Mouse (Mus musculus) neural tube, embryonic 15.5 days (tissue): ENCODE results near the gene Ylpm1. TPM values are rescaled to one million over a fixed set of nuclear protein-coding genes. Genes with fewer than 3 reads are reported as not detected.

ENCODE experiments used
- ATAC-seq: fragments of 200-750 bp; cut with Nextera tagmentation; 2 replicates; pipeline ENCODE4 v1.8.0; 2017; ENCODE audit warnings: mild to moderate bottlenecking, moderate TSS enrichment, moderate library complexity; ENCODE audit not compliant: low FRiP score
- H3K27ac ChIP-seq: fragments of 300-500 bp; sonication (generic); replicated peaks from 2 replicates; pipeline ENCODE4 v1.5.1; 2015; ENCODE audit warnings: mild to moderate bottlenecking, inconsistent platforms
- H3K27me3 ChIP-seq: fragments of 300-500 bp; sonication (generic); replicated peaks from 2 replicates; pipeline ENCODE4 v1.6.1; 2015; ENCODE audit warnings: inconsistent platforms
- H3K36me3 ChIP-seq: fragments of 300-500 bp; sonication (generic); 2 replicates; pipeline ENCODE4 v1.6.1; 2015; ENCODE audit warnings: inconsistent platforms
- H3K4me1 ChIP-seq: fragments of 300-500 bp; sonication (generic); 2 replicates; pipeline ENCODE4 v1.6.1; 2015; ENCODE audit warnings: inconsistent platforms
- H3K4me2 ChIP-seq: fragments of 300-500 bp; sonication (generic); 2 replicates; pipeline ENCODE4 v1.6.1; 2015; ENCODE audit warnings: inconsistent platforms, mild to moderate bottlenecking, moderate library complexity
- H3K4me3 ChIP-seq: fragments of 300-500 bp; sonication (generic); replicated peaks from 2 replicates; pipeline ENCODE4 v1.5.1; 2015; ENCODE audit warnings: mild to moderate bottlenecking, inconsistent platforms
- H3K9ac ChIP-seq: fragments of 300-500 bp; sonication (generic); replicated peaks from 2 replicates; pipeline ENCODE4 v1.6.1; 2015; ENCODE audit warnings: mild to moderate bottlenecking, inconsistent platforms
- H3K9me3 ChIP-seq: fragments of 300-500 bp; sonication (generic); replicated peaks from 2 replicates; pipeline ENCODE4 v1.6.1; 2016; ENCODE audit warnings: inconsistent platforms
- WGBS: fragments of 180-500 bp; shearing (Covaris S2); methylation state at CpG from one replicate; pipeline ENCODE4 v1.1.7; 2015; ENCODE audit warnings: mixed read lengths; 5-methylcytosine and 5-hydroxymethylcytosine counted together
- polyA plus RNA-seq: library from polyadenylated mRNA; unstranded; fragments of >200 nt; fragmentation: Nextera tagmentation; extraction: Ambion mirVana; gene quantifications from 2 replicates; pipeline ENCODE4 v1.2.1, GENCODE M21; 2015

Gene Ylpm1
- polyA plus RNA-seq, 1 experiment from 2014 or later: 31.5 TPM

DNA sequence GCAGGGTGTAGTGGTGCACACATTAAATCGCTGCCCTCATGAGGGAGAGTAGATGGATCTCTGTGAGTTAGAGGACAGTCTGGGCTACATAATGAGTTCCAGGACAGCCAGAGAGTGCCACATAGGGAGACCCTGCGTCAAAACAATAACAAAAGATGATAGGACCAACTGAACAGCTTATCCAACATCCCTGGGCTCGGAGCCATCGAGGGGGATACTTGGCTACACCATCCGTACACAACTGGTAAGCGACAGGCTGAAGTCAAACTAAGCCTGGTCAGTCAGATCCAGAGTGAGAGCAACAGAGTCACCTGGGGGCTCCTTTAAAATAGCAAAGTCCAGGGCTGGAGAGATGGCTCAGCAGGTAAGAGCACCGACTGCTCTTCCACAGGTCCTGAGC, 99.7 kb downstream of the Ylpm1 start:
- Histone ChIP-seq H3K27ac (no peak overlapping the region), H3K9me3 (no peaks in the 10 kb centered on the region), H3K27me3 (no peaks in the 10 kb centered on the region), H3K9ac (no peak overlapping the region), H3K4me2 (no peak overlapping the region), H3K4me3 (no peak overlapping the region), H3K4me1 (peaks cover 13% of the 10 kb centered on the region), H3K36me3 (no peaks in the 10 kb centered on the region)
- ATAC-seq: no peak
- 89% methylated on average over 7 of the region's 7 CpGs for WGBS

DNA sequence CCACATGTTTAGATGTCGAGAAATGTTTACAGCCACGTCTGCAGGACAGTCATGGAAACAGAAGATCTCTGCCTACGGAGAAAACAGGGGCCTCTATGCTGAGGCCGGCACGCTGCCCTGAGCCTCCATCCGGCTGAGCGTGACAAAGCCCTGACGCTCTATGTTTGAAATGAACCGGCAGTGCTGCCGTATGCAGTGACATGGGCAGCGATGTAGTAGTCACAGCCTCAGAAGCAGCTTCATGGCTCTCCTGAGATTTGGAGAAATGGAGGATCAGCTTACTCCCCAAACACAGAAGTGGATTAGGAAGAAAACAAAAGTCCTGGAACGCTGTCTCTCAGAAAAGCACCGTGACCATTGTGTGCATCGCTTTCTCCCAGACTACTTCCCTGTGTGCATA, 104.9 kb downstream of the Ylpm1 start:
- H3K9ac ChIP-seq: no peak overlapping the region
- H3K4me1 ChIP-seq: peaks cover 6% of the 10 kb centered on the region; the same call in 1 of the 2 replicates
- H3K9me3 ChIP-seq: no peaks in the 10 kb centered on the region
- H3K36me3 ChIP-seq: no peaks in the 10 kb centered on the region
- no peaks in the 10 kb centered on the region for H3K27me3 ChIP-seq
- H3K4me3 ChIP-seq: no peak overlapping the region
- H3K27ac ChIP-seq: 0 out of 2 replicates have a peak overlapping the region, but pooled peaks have one; percentile 14
- ATAC-seq: no peak; the same call in 1 of the 2 replicates
- WGBS: 39% methylated on average over 14 of the region's 14 CpGs
- H3K4me2 ChIP-seq: peak overlapping the region; percentile 6; the same call in 1 of the 2 replicates

DNA sequence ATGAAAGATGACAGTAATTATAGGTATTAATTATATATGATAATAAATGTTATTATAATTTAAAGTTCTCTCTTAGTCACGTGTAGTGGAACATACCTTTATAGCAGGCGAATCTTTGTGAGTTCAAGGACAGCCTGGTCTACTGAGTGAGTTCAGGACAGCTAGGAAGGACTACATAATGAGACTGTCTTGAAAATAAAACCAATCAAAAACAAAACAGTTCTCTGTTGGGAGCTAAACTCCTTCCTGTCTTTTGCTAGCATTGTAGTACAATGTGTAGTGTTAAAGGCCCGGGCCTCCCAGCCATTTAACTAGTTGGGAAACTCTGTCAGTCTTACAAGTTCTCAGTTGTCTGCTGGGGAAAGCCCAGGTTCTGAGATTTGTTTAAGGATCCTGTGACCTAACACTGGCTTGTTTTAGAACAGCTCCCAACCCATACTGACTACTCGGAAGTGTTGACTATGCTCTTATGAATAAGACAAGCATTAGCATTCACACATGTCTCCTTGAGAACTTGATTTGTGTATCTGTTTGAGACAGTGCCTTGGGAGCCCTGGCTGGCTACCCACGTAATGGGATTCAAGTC, 105.5 kb downstream of the Ylpm1 start:
- H3K4me3 ChIP-seq: no peak overlapping the region
- no peak overlapping the region for H3K27ac ChIP-seq
- ATAC-seq: no peak
- no peak overlapping the region for H3K9ac ChIP-seq
- H3K27me3 ChIP-seq: no peaks in the 10 kb centered on the region
- H3K9me3 ChIP-seq: no peaks in the 10 kb centered on the region
- peaks cover 9% of the 10 kb centered on the region; the same call in 1 of the 2 replicates for H3K4me1 ChIP-seq
- WGBS: 75% methylated on average over 5 of the region's 5 CpGs
- no peak overlapping the region for H3K4me2 ChIP-seq
- H3K36me3 ChIP-seq: no peaks in the 10 kb centered on the region

DNA sequence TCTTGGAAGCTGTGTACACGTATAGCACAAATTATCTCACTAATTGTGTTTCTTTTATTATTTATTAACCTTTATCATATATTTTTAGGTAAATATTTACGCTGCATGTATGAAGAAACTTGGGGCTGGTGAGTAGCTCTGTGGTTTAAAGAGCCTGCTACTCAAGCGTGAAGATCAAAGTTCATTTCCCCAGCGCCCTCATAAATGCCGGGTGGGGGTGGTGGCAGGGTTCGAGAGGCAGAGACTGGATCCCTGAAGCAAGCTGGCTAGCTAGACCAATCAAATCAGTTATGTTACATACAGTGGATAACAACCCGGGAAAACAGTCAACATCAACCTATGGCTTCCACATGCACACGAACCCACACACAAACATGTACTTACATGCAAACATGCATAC, 107.0 kb downstream of the Ylpm1 start:
- Histone ChIP-seq H3K9ac (no peak overlapping the region), H3K4me2 (no peak overlapping the region), H3K4me3 (no peak overlapping the region), H3K36me3 (no peaks in the 10 kb centered on the region), H3K4me1 (peaks cover 9% of the 10 kb centered on the region; the same call in 1 of the 2 replicates), H3K27ac (no peak overlapping the region), H3K9me3 (no peaks in the 10 kb centered on the region), H3K27me3 (no peaks in the 10 kb centered on the region)
- 79% methylated on average over 8 of the region's 8 CpGs for WGBS
- no peak for ATAC-seq

DNA sequence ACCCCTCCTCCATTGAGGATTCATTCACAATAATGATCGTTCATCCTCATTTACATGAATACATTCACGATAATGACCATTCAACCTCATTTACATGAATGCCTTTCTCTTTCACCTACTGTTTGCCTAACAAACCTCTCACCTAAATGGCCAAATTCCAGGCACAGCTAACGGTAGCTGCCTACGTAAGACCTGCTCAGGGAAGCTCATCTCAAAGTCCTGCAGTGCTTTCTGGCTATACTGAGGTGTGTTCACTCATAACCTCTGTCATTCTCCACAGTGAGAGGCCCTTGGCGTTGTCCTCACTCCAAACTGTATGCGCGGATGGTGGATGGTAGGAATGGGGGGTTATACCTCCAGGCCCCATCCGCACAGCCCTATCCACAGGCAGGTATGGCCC, 108.7 kb downstream of the Ylpm1 start:
- H3K9me3 ChIP-seq: no peaks in the 10 kb centered on the region
- no peak overlapping the region for H3K4me3 ChIP-seq
- H3K27ac ChIP-seq: no peak overlapping the region
- WGBS: 76% methylated on average over 8 of the region's 8 CpGs
- no peaks in the 10 kb centered on the region for H3K36me3 ChIP-seq
- H3K4me1 ChIP-seq: peaks cover 15% of the 10 kb centered on the region
- H3K27me3 ChIP-seq: no peaks in the 10 kb centered on the region
- H3K9ac ChIP-seq: no peak overlapping the region
- H3K4me2 ChIP-seq: no peak overlapping the region
- ATAC-seq: no peak

DNA sequence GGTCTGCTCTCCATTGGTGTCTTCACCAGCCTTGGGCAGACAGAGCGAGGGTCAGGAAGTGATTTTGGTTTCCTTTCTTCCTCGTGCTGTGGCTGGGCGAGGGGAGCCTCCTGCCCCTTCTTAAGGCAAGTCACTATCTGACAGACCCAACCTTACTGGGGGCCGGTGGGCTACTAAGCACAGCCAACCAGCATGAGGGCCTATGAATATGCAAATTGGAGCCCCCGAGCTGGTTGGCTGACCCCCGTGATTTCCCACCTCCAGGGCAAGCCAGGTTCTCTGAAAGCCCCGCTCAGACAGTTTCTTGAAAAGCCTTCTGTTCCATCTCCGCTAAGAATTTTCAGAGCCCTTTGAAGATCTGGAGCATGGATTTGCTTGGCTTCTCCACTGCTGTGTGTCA, 110.2 kb downstream of the Ylpm1 start:
- no peak overlapping the region for H3K27ac ChIP-seq
- H3K4me1 ChIP-seq: peaks cover 14% of the 10 kb centered on the region
- peak overlapping the region; percentile 33 for H3K4me2 ChIP-seq
- WGBS: 6% methylated on average over 8 of the region's 8 CpGs
- no peaks in the 10 kb centered on the region for H3K27me3 ChIP-seq
- ATAC-seq: no peak
- no peak overlapping the region for H3K4me3 ChIP-seq
- no peaks in the 10 kb centered on the region for H3K36me3 ChIP-seq
- H3K9ac ChIP-seq: no peak overlapping the region
- no peaks in the 10 kb centered on the region for H3K9me3 ChIP-seq

DNA sequence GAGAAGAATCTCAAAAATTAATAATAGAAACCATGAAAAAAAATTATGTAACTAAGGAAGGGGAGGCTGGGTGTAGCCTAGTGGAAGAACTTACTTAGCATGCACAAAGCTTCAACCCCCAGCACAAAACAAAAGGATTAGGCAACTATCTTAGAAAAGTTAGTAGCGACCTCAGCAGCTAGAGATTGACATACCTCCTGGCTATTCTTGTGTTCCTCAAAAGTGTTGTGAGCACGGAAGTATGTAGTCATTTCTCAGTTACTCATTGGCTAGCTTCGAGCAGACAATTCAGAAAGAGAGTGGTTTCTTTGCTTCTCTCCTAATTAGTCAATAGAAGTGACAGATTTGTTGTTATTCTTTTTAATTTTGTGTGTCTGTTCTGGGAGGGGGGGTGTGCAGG, 112.5 kb downstream of the Ylpm1 start:
- Histone ChIP-seq H3K9me3 (no peaks in the 10 kb centered on the region), H3K27ac (no peak overlapping the region), H3K4me2 (no peak overlapping the region), H3K4me1 (peaks cover 38% of the 10 kb centered on the region), H3K9ac (no peak overlapping the region), H3K36me3 (no peaks in the 10 kb centered on the region), H3K4me3 (no peak overlapping the region), H3K27me3 (no peaks in the 10 kb centered on the region)
- ATAC-seq: no peak
- WGBS: 81% methylated on average over 3 of the region's 3 CpGs

DNA sequence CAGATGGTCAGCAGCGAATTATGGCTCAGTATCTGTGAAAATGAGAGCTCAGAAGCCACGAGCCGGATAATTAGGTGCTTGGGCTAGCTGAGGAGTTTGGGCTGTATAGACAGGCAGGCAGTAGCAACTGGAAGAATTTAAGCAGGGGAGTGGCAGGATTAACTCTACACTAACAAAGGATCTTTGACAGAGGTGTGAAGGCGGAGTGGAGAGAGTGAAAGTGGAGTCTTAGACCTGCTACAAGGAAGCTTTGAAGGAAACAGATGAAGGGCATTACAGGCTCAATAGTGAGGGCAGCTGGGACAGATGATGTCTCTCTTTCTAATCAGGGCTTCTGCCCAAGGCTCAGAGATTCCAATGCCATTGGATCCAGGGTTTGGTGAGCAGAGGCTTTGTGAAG, 113.3 kb downstream of the Ylpm1 start:
- Histone ChIP-seq H3K4me3 (no peak overlapping the region), H3K27me3 (no peaks in the 10 kb centered on the region), H3K4me2 (peak overlapping the region; percentile 85; the same call in 1 of the 2 replicates), H3K9ac (no peak overlapping the region), H3K36me3 (no peaks in the 10 kb centered on the region), H3K4me1 (peaks cover 39% of the 10 kb centered on the region), H3K9me3 (no peaks in the 10 kb centered on the region), H3K27ac (no peak overlapping the region)
- ATAC-seq: no peak
- WGBS: 67% methylated on average over 4 of the region's 4 CpGs

DNA sequence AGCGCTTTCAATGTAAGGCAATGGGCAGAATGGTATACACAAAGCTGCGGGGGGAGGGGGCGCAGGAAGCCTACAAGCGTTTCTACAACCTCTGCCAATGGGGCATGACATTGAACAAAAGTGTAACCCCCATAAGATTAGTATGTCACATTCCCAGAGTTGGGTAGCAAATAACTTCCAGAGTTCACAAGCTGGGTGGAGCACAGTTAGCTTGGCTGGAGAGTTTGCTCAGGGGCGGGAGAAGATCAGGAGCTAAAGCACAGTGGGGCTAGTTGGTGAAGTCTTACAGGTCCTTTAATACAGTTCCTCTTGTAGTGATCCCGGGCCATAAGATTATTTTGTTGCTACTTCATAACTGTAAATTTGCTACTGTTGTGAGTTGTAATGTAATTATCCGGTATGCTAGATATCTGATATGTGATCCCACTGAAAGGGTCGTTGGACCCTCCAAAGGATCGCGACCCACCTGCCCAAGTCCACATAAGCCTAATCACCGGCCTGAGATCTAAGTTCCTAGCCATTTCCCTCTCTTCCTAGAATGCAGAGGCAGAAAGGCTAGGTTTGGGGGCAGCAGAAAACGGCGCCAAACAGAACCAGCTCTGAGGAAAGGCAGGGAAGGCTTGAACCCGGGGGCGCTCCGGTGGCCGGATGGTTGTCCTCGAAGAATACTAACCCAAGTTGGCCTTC, 114.0 kb downstream of the Ylpm1 start:
- H3K9me3 ChIP-seq: no peaks in the 10 kb centered on the region
- H3K27me3 ChIP-seq: no peaks in the 10 kb centered on the region
- 14% methylated on average over 18 of the region's 18 CpGs for WGBS
- no peaks in the 10 kb centered on the region; the same call in 1 of the 2 replicates for H3K36me3 ChIP-seq
- H3K4me3 ChIP-seq: peak overlapping the region; percentile 99
- H3K9ac ChIP-seq: peak overlapping the region; percentile 97
- H3K27ac ChIP-seq: peak overlapping the region; percentile 91
- peak overlapping the region; percentile 85 for H3K4me2 ChIP-seq
- peaks cover 39% of the 10 kb centered on the region for H3K4me1 ChIP-seq
- peak; percentile 74 for ATAC-seq

DNA sequence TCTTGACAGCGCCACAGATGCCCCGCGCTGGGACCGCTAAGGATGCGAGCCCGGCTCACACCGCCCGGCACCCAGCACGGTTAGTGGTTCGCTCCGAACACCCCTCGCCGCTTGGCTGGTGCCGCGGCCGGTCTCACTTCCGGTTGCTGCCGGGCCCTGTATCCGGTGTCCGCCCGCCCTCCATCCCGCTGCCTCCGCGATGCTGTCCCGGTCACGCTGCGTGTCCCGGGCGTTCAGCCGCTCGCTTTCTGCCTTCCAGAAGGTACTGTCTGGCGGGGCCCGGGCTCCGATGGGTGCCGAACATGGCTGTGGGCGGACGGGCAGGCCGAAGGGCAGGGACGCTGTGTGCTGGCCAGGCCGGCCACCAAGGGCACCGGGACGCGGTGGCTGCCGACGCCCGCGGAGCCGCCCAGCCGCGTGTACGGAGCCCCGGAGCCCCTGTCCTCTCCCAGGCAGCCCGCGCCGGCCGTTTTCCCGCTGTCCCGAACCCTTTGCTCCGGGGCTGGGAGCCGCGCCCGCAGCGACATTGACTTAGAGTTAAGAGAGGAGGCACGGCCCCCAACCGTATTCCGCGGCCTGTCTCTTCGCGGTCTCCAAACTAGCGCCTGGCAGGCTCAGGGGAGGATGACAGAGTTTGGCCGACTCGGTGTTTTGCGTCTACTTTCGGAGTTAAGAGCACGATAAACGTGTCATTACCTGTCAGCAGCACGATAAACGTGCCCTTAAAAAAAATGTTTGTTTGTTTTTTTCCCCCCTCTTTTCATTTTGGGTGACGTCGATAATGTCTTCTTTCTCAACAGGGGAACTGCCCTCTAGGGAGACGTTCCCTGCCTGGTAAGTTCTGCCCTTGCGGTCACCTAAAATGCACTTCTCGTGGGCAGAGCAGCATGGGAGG, 114.8 kb downstream of the Ylpm1 start, which contains the start of the genes Prox2 and Dlst:
Gene Prox2, minus strand, starts transcription at position 62 of the 895 bp plus-strand sequence.
Gene Dlst, plus strand, starts transcription at position 136 of the 895 bp plus-strand sequence.
- H3K27me3 ChIP-seq: no peaks in the 10 kb centered on the region
- H3K4me2 ChIP-seq: peak within 1 kb of the TSS; percentile 85
- no peaks in the 10 kb centered on the region for H3K9me3 ChIP-seq
- ATAC-seq: peak; percentile 97
- H3K9ac ChIP-seq: peak within 1 kb of the TSS; percentile 97
- no peaks in the 10 kb centered on the region; the same call in 1 of the 2 replicates for H3K36me3 ChIP-seq
- under 1% methylated on average over 83 of the region's 83 CpGs for WGBS
- peak within 1 kb of the TSS; percentile 91 for H3K27ac ChIP-seq
- H3K4me3 ChIP-seq: peak within 1 kb of the TSS; percentile 99
- H3K4me1 ChIP-seq: peaks cover 39% of the 10 kb centered on the region

DNA sequence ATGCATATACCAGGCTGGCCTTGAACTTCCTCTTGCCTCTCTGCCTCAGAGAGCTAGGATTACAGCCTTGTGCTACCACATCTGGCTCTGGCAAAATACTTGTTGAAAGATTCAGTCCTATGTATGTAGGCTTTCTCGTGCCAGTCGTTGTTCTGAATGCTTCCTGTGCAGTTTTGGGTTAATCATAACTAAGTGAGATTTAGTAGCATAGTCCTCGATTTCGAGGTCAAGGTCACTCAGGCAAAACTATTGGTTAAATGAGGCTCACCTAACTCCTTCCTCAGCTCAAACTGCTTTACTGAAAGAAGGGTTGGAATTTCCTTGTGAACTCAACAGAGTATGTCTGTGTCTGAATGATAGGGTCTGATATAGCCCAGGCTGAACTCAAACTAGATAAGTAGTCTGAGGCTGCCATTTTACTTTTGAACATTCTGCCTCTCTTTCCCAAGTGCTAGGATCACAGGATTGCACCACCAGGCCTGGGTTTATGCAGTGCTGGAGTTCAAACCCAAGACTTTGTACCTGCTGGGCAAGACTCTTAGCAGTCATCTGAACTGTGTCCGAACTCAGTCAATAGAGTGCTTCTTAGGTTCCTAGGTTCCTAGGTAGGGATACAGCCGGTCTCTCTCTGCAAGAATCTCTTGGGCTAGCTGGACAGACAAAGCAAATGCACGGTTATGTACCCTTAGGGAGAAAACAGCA, 116.6 kb downstream of the Ylpm1 start:
- Histone ChIP-seq H3K36me3 (peaks cover 3% of the 10 kb centered on the region; the same call in 1 of the 2 replicates), H3K9ac (no peak overlapping the region), H3K4me3 (no peak overlapping the region), H3K27me3 (no peaks in the 10 kb centered on the region), H3K4me2 (peak overlapping the region; percentile 85), H3K9me3 (no peaks in the 10 kb centered on the region), H3K27ac (no peak overlapping the region), H3K4me1 (peaks cover 36% of the 10 kb centered on the region)
- WGBS: 88% methylated on average over 7 of the region's 7 CpGs
- no peak for ATAC-seq
